Mouse (Mus musculus) spleen, postnatal 36 days (tissue): Measurements from ENCODE around the gene Kirrel3.

ENCODE experiments used
- DNase-seq, 2 experiments: peaks; one replicate each; pipeline ENCODE4 v3.0.0; 2022; ENCODE audit warnings: low spot score in 2 of 2, mixed read lengths in 1 of 2

The Kirrel3 gene

DNA sequence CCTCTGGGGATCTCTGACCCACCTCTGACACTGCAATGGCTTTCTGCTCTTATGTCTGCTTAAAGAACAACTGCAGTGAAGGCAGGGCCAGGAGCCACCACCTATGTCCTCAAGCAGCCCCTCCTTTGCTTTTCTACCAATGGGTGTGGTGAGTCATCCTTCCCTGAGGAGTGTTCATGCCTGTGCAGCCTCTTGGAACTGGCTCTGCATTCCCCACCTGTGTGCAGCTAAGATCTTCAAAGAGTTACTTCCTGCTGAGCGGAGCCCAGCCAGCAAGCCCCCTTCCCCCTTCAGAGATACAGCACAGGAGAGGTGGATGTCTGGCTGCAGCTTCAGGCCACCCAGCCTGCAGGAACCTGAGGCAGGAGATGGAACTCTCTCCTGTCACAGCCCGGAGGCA lies 265.2 kb downstream of the Kirrel3 start:
- DNase-seq = no peak

DNA sequence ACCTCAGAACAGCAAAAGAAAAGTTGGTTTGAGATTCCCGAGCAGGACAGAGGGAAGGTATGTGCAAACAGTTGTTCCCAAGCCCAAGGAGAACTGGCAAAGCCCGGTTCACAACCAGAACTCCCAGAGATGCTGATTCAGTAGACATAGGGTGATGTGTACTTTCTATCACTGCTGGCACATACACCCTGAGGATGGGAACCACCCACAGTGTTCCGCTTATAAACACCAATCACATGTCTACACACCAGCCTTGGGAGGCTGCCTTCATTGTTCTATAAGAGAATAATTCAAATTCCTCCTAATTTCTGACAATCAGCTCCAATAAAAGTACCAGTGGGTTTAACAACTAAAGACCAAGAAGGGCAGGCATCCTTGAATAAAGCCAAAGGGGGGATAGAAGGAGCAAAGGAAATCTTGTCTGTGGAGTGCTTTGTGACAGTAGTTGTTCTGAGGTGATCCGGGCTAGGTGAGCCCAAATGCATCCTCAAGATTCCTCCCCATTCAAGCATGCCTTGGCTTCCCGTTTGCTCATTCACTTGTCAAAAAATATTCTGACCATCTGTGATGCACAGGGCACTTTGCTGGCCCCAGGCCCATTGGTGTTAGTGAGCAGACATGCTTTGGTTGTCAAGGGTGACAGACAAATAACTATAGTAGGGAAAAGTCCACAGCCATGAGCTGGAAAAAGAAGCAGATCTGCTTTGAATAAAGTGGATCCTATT lies 266.5 kb downstream of the Kirrel3 start:
- no peak for DNase-seq

DNA sequence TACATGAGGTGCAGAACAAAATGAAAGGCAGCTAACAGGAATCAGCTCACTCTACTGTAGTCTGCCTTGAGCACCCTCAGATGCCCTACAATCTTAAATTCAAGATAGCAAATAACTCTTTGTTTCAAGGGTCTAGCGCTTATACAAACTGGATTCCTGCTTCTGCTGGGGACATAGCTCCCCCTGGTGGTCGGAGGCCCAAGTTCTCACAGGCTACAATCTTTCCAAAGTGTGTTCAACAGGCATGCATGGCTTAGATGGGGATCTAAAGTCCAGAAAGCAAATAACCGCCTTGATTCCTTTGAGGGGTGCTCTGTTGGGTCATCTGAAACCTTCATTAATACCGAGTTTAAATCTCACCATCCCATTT lies 267.1 kb downstream of the Kirrel3 start:
- DNase-seq = no peak

DNA sequence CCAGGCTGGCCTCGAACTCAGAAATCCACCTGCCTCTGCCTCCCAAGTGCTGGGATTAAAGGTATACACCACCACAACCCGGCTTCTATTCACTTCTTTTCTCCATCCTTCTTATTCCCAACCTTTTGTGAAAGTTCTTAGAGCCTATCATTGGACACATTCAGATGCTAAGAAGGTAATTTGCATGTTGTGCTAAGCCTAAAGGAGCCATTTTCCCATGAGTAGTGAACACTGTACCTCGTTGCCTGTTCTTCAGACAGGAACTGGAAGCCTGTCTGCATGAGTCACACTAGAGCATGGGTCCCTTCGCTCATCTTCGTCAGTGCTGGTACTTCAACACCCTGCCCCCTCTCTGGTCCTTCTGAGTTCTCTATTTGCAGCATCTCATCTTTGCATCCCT lies 268.2 kb downstream of the Kirrel3 start:
- DNase-seq = no peak

DNA sequence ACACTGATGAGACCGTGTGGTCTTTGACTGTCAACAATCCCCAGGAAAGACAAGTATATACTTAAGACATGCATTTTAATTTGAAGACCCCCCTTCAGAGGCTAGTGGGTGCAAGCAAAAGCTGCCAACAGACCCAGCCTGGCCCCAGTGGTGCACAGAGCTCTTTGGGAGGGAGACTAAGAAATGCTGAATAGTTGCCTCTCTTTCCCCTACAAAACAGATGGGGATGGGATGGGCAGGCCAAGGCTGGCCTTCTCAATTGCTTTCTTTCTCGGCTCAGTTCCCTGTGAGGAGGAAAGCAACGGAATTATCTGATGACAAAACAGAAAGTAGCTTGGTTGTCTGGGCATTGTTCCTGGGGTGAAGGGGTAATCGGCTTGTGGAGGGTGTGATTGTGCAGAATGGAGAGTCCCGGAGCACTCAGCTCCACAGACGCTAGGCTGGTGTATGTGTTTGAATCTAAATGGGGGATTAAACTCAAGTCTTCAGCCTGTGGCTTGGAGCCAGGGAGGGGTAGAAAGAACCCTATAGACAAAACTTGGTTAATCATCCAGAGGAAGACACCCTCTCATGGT lies 268.9 kb downstream of the Kirrel3 start:
- no peak for DNase-seq

DNA sequence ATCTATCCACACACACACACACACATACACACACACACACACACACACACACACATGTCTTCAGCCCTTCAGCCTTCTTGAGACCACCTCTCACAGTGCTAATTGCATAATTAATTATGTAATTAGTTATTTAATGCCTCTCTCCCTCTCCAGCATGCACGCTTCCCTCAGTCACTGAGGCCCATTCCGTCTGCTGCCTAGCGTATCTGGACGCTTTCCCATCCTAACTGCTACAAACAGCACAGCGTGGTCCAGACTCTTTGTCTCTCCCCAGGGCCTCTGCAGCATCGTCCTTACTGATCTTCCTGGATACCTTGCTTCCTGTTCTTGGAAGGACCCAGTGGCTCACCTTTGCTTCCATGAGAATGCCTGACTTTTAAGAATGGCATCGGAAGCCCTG lies 270.4 kb downstream of the Kirrel3 start:
- no peak for DNase-seq

DNA sequence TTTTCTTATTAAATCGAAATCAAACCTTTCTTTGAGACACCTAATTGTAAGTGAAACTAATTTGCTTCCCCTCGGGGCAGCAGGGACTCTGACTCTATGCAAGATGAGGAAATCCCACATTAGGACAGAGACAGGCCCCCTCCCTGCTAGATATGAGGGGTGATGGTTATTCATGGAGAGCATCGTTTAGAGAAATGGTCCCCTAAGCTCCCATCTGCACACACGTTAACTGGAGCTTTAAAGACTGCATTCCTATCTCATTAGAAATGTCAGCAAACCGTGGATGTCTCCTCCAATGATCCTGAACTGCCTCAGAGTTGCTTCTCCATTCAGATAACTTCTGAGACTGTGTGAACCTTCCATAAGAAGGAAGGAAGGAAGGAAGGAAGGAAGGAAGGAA lies 273.2 kb downstream of the Kirrel3 start:
- no peak for DNase-seq

DNA sequence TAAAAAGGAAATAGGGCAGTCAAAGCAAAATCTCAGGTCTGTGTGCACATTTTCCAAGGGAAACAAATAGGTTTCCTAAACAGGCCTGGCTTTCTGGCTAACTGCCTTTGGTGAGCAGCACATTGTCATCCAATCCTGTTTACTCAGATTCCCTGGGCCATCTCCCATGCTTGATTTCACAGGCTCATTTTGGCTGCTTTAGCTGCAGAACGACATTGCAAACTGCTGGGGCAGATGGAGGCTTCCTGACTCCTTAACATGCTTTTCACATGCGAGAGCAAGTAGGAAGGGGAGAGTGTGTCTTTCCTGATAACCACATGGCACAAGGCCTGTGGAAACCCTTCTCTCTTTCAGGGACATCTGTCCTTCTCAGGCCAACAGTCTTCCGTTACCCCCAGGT lies 274.8 kb downstream of the Kirrel3 start:
- no peak for DNase-seq

DNA sequence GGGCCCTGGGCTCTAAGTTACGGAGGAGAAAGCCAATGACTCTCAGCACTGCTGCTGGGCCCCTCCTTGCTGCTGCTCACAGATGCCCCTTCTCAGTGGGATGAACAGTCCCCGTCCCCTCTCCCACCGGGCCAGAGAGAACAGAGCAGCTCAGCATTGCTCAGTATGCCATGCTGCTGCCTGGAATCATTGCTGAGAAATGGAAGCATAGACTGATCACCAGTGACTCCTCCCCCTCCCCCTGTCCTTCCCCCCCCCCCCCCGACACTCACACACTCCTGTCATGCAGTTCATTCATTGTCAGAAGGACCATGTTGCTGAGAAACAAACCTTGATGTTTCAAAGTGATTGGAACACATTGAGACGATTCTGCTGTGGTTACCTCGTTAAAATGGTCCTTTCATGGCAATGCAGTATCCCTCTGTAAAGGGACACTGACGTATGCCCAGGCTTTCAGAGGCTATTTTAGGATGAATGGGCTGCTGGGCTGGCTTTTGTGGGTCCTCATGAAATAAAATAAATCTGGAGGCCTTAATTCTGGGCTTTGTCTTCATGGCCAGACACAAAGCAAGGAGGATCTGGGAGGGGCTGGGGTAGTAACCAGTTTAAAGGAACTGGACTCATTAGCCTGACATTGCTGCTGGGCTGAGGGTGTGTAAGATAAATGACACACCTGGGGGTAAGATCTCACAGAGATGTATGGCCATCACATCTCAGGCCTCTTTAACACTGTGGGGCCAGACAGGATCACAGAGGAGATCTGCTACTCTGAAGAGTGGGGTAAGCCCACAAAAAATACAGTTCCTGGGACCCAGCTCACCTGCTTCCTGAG lies 281.3 kb downstream of the Kirrel3 start:
- DNase-seq = no peak

DNA sequence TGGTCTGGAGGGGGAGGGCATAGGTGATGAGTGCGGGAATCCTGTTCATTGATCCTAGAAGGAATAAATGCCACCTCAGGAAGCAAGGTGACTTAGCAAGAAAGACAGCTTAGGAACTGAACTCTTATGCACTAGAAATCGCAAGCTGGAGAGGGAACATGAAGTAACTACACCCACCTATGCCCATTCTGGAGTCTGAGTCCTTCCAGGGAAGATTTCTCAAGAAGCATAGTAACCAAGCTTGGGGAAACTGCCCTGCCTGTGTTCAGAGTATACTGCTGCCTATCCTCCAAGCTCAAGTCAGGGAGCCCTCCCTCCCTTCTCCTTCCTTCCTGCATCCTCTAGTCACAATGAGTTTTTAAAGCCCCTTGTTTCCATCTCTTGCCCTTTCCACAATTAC lies 283.3 kb downstream of the Kirrel3 start:
- no peak for DNase-seq

DNA sequence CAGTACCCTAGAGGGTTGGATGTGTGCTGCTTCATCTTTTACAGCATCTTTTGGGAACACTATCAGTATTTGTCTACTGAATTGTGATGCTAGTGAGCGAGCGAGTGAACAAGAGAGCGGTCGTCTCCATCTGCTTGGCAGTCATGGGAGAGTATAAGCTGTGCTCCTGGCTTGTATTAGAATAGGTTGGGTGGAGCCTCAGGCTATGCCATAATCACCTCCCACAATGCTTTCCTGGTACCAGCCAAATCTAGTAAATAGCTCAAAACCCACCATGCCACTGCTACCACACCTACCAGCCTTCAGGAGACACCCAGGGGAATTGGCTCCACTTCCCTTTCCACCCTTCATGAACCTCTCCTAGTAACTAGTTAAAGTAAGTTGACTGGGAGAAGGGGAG lies 285.3 kb downstream of the Kirrel3 start:
- DNase-seq = no peak

DNA sequence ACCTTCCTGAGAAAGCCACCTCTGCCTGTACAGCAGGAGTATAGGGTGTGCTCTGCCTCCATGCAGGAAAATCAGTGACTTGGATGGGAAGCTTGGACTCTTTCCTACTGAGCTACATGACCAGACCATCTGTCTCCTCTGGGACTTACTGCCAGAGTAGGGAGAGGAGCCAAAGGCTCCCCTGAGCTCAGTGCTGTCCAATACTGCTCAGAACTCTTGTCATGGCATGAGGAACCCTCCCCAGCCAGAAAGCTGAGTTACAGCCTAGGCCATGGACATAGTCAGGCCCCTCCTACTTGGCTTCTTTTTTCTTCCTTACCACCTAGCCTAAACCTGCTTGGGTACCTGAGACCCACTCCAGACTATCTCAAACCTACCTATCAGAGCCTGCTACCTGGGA lies 285.7 kb downstream of the Kirrel3 start:
- DNase-seq = no peak

DNA sequence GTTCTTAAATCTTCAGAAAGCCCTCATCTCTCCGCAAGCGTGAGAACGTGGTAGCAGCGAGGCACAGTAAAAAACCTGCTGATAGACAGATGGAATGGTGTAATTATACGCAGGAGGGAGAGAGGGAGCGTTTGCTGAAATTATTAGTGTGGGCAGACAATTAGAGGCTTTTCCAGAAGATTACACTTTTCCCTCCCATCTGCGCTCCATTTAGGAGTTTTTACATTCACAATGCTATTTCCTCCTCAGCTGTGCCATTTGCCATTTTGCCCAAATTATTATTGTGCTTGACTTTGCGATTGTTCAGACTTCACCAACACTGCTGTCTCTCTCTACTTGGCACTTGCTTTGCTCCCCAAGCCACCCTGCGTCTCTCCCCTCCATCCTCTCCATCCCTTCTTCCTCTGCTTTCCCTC lies 286.3 kb downstream of the Kirrel3 start:
- no peak for DNase-seq

DNA sequence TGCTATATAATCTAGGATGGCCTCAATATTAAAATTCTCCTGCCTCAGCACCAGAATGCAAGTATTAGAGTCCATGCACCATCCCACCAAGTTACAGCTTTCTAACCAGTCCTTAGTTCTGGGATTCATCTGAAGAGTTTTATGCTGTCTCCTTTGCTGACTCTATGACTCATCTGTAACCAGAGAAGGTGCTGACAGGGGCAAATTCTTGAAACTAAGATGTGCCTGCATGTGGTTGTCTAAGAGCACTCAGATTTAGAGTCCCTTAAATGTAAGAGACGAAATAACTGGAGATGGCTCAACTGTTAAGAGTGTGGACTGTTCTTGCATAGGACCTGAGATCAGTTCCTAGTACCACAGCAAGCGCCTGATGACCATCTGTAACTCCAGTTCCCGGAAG lies 295.7 kb downstream of the Kirrel3 start:
- DNase-seq = no peak

DNA sequence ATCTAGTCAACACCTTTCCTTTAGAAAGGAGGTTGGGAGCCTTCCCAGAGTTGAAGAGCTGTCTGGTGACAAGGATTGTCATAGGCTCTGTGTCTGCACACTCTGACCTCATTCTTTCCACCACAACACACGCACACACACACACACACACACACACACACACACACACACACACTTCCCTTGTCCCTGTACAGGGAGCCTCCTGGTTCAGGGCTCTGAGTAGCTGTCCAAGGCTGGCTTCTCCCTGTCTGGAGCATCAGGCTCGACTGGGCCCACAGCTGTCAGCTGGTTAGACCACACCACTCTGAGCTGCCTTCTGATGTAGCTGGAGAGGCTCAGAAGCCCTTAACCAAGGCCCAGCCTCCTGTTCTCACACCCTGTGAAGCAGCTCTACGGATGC lies 302.2 kb downstream of the Kirrel3 start:
- no peak for DNase-seq

DNA sequence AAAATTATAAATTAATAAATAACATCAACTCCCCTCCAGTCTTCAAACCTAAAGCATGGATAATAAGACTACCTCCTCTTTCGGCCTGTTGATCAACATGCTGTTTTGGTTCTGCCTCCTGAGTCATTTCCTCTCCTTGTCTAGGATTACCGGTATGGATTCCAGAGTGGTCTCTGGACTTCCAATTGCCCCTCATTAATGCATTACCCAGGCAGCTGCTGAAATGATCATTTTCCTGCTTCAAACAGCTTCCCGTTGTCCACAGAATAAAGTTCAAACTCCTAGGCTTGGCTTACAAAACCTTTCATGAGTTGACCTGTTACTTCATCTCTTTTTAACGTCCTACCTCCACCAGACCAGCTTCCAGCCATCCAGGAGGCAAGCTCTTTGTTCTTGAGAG lies 309.5 kb downstream of the Kirrel3 start:
- no peak for DNase-seq

DNA sequence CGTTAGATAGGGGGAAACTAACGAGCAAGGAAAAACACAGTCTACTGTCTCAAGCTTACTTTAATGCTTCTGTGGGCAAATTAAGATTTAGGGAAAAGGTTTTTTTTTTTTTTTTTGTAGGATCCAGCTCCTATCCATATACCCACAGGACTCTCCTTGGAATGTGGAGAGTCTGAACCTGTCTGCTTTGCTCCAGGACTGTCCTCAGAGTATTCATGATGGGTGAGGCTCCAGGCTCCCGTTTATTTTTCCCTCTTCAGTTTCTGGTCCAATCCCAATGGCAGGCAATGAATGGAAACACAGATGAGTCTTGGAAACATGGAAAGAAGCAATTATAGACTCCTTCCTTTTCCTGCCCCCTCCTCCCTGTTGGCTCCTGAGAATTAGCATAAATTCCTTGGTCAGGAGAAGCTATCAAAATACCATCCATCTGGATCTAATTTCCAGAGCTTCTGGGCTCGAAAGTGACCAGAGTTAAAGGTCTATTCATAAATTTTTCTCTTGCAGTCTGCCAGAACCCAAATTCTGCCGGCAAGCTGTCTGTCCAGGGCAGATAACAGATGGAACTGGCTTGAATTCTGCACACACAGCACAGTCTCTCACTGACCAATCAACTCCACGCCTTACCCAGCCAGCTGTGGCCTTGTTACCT lies 312.1 kb downstream of the Kirrel3 start:
- DNase-seq = no peak

DNA sequence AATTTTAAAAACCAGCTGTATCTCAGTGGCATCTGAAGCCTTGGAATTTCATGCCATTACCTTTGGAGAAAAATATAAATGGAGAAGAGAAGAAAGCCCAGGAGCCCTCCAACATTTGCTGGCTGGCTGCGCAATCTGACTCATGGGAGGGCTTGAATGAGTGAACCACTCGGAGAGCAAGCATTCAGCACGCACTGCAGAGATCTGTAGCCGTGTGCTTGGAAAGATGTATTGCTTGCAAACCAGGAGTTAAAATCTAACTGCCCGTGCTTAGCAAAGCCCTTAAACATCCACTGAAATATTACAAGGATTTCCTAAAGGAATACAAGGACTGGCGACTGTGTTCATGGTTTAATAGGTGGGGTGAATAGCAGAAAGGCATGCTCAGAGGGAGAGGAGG lies 316.0 kb downstream of the Kirrel3 start:
- DNase-seq = no peak

DNA sequence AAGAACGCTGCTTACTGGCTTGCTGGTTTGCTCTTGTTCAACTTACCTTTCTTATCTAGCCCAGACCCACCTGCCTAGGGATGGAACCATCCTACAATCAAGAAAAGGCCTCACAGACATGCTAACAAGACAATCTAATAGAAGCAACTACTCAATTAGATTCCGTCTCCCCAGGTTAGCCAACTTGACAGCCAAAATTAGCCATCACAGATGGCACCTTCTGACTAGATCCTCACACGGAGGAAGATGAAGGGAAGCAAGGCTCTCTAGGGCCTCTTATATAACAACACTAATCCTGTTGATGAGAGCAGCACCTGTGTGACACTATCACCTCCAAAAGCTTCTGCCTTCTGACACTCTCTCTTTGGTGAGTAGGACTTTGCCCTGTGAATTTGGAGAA lies 321.2 kb downstream of the Kirrel3 start:
- no peak for DNase-seq

DNA sequence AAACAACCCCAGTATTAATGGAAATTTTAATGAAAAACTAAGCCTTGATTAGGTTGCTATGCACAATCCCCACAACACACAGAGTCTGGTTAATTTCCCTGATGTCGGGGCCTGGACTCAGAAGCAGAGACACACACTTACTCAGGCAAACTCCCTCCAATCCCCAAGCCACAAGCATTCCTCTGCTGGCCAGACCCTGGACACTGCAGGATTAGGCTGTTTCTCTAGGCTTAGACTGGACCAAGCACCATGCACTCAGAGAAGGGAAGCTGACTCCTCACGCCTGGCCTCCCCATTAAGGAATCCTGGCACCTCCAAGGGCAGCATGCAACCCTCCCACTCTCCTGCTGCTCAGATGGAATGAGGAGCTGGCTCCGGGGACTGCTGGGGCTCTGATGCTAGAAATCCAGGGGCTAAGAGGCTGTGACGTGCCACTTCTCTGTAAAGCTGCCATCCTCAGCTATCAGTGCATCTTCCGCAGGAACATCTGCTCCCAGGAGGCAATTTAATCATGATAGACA lies 324.4 kb downstream of the Kirrel3 start:
- no peak for DNase-seq

DNA sequence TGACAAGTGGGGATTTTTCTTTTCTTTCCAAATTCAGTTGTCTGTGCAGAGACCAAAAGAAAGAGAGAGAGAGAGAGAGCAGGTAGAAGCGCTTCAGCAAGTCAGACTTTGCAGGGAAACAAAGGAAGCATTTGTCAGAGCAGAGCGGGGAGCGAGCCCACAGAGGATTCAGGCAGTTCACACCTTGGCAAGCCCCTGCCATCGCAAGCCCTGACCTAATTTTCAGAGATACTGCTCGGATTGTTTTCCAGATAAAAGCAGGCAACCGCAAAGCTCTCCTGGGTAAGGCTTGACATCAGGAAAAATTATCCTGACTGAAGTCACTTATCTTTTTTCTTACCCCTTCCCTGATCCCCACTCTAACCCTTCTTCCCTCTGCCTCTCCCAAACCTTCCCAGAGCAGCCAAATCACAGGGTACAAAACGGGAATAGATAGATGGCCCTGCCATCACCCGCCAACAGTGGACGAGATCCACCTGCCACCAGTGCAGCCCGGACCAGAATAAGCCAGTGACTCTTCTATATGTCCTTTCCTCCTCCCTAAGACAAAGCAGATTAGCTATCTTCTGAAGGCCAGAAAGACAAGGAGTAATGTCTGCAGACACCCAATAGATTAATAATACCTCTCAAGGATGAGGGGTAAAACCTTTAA lies 332.8 kb downstream of the Kirrel3 start:
- no peak for DNase-seq
